Mouse (Mus musculus) kidney, adult 11 months (tissue): ENCODE measurements at regions not wholly inside any gene's neighbourhood (a gene's known extent, or its start where the extent isn't known, plus 50 kb on each side); places are given as distances from the start of the nearest gene placed in this dataset.

Experiments used
- DNase-seq: peaks from one replicate; pipeline ENCODE4 v3.0.0; 2022

GRCm38 (mm10) chr11:48427423-48427822 lies 372.7 kb upstream of the Rack1 start:
- no peak for DNase-seq

- DNase-seq, result no peak
Measured at GRCm38 (mm10) chr11:48426446-48426845, 373.7 kb upstream of the Rack1 start.

GRCm38 (mm10) chr11:48418066-48418756 lies 381.9 kb upstream of the Rack1 start:
- no peak for DNase-seq

GRCm38 (mm10) chr11:48417615-48418014 lies 382.5 kb upstream of the Rack1 start:
- DNase-seq, result no peak

GRCm38 (mm10) chr11:48398032-48398431 lies 402.1 kb upstream of the Rack1 start:
- no peak for DNase-seq

GRCm38 (mm10) chr11:48381489-48381888 lies 392.7 kb upstream of the Sgcd start:
- no peak for DNase-seq

GRCm38 (mm10) chr11:48378044-48378443 lies 389.3 kb upstream of the Sgcd start:
- no peak for DNase-seq

GRCm38 (mm10) chr11:48377269-48377668 lies 388.5 kb upstream of the Sgcd start:
- DNase-seq, result no peak

- DNase-seq, result no peak
Measured at GRCm38 (mm10) chr11:48351349-48352023, 362.7 kb upstream of the Sgcd start.

- DNase-seq, result no peak
Measured at GRCm38 (mm10) chr11:48314500-48314899, 325.7 kb upstream of the Sgcd start.

- no peak for DNase-seq
Measured at GRCm38 (mm10) chr11:48295370-48295769, 306.6 kb upstream of the Sgcd start.

- no peak for DNase-seq
Measured at GRCm38 (mm10) chr11:48262492-48262891, 273.7 kb upstream of the Sgcd start.

GRCm38 (mm10) chr11:48261089-48261488 lies 272.3 kb upstream of the Sgcd start:
- DNase-seq, result no peak

GRCm38 (mm10) chr11:48250678-48251317 lies 262.0 kb upstream of the Sgcd start:
- DNase-seq, result no peak

GRCm38 (mm10) chr11:48249315-48249714 lies 260.5 kb upstream of the Sgcd start:
- DNase-seq, result no peak

GRCm38 (mm10) chr11:48221156-48221555 lies 232.4 kb upstream of the Sgcd start:
- DNase-seq, result no peak

- no peak for DNase-seq
Measured at GRCm38 (mm10) chr11:48219157-48219556, 230.4 kb upstream of the Sgcd start.

GRCm38 (mm10) chr11:48216762-48217161 lies 228.0 kb upstream of the Sgcd start:
- no peak for DNase-seq

GRCm38 (mm10) chr11:48186604-48187003 lies 197.8 kb upstream of the Sgcd start:
- no peak for DNase-seq

- DNase-seq, result no peak
Measured at GRCm38 (mm10) chr11:48178943-48179342, 190.2 kb upstream of the Sgcd start.

GRCm38 (mm10) chr11:48178174-48178573 lies 189.4 kb upstream of the Sgcd start:
- no peak for DNase-seq

GRCm38 (mm10) chr11:48176451-48176850 lies 187.7 kb upstream of the Sgcd start:
- DNase-seq, result no peak

- no peak for DNase-seq
Measured at GRCm38 (mm10) chr11:48152219-48152618, 163.4 kb upstream of the Sgcd start.

- no peak for DNase-seq
Measured at GRCm38 (mm10) chr11:48133335-48133734, 144.6 kb upstream of the Sgcd start.
